Mouse (Mus musculus) stomach, postnatal 0 days (tissue): ENCODE results near the gene A630001G21Rik.

Experiments used
- CTCF ChIP-seq: IDR thresholded peaks from 2 replicates; pipeline ENCODE4 v1.5.1; 2016; ENCODE audit warnings: antibody characterized with exemption, low read depth, mild to moderate bottlenecking, moderate library complexity
- EP300 ChIP-seq: optimal IDR thresholded peaks from 2 replicates; pipeline ENCODE3; 2016; ENCODE audit warnings: antibody characterized with exemption

DNA sequence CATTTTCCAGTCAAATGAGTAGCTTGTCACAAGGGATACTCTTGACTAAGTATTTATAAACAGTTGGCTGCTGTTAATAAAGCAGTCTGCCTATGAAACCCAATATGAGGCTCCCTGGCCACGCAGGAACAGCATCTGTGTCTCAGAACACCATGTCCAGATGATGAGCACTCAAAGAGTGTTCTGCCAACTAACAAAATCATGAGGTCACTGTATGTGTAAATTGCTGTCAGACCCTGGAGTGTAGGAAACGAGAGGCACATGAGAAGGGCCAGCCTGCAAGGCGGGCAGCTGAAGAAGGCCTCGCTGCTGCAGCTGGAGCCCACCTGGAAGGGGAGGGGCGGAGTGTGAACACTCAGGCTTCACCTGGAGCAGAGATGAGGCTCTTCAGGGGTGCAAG lies 48.7 kb upstream of the A630001G21Rik start:
- TF ChIP-seq CTCF: no peak
- TF ChIP-seq EP300: no peak
